Mouse (Mus musculus) right cerebral cortex, postnatal 36 days (tissue): Measurements from ENCODE around the gene Dll3.
"Not testable (repeated sequence)": the region's sequence is repeated elsewhere in the genome, so short reads cannot be mapped to it uniquely, and the experiment has no call there.

Experiments used
- DNase-seq, 2 experiments: peaks; one replicate each; pipeline ENCODE4 v3.0.0; 2022; ENCODE audit warnings: low spot score in 2 of 2, mixed read lengths in 1 of 2

Gene Dll3

GRCm38 (mm10) chr7:28251976-28252375 is 50.1 kb downstream of the Dll3 start:
- no peak for DNase-seq

GRCm38 (mm10) chr7:28248957-28249356 is 53.1 kb downstream of the Dll3 start:
- no peak for DNase-seq

DNA sequence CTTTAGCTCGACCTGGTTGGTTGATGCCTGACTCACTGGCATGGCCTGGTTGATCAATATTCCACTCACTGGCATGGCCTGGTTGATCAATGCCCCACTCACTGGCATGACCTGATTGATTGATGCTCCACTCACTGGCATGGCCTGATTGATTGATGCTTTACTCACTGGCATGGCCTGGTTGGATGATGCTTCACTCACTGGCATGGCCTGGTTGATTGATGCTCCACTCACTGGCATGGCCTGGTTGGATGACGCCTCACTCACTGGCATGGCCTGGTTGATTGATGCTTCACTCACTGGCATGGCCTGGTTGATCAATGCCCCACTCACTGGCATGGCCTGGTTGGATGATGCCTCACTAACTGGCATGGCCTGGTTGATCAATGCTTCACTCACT is 58.1 kb downstream of the Dll3 start:
- DNase-seq: not testable (repeated sequence)
